Mouse (Mus musculus) kidney, embryonic 16.5 days (tissue): ENCODE results near the gene Pi16. TPM values are rescaled to one million over a fixed set of nuclear protein-coding genes. Genes with fewer than 3 reads are reported as not detected.

Source experiments
- ATAC-seq: fragments of 200-750 bp; cut with Nextera tagmentation; 2 replicates; pipeline ENCODE4 v1.8.0; 2017; ENCODE audit warnings: moderate TSS enrichment; ENCODE audit not compliant: low FRiP score, low TSS enrichment
- H3K27ac ChIP-seq: fragments of 300-500 bp; sonication (generic); 2 replicates; pipeline ENCODE4 v1.5.1; 2014; ENCODE audit warnings: low read length
- H3K27me3 ChIP-seq: fragments of 300-500 bp; sonication (generic); 2 replicates; pipeline ENCODE4 v1.6.1; 2014; ENCODE audit warnings: low read length, control low read depth, mixed read lengths; ENCODE audit not compliant: insufficient read depth
- H3K36me3 ChIP-seq: fragments of 300-500 bp; sonication (generic); 2 replicates; pipeline ENCODE4 v1.6.1; 2014; ENCODE audit warnings: low read length, control low read depth, mixed read lengths; ENCODE audit not compliant: insufficient read depth
- H3K4me1 ChIP-seq: fragments of 300-500 bp; sonication (generic); 2 replicates; pipeline ENCODE4 v1.6.1; 2014; ENCODE audit warnings: low read length, control low read depth, mixed read lengths; ENCODE audit not compliant: insufficient read depth
- H3K4me2 ChIP-seq: fragments of 300-500 bp; sonication (generic); replicated peaks from 2 replicates; pipeline ENCODE4 v1.6.1; 2014; ENCODE audit warnings: low read depth, low read length
- H3K4me3 ChIP-seq: fragments of 300-500 bp; sonication (generic); 2 replicates; pipeline ENCODE4 v1.5.1; 2014; ENCODE audit warnings: mild to moderate bottlenecking, low read length
- H3K9ac ChIP-seq: fragments of 300-500 bp; sonication (generic); replicated peaks from 2 replicates; pipeline ENCODE4 v1.6.1; 2014; ENCODE audit warnings: low read length
- H3K9me3 ChIP-seq: fragments of 300-500 bp; sonication (generic); 2 replicates; pipeline ENCODE4 v1.6.1; 2016; ENCODE audit warnings: low read length, control low read depth
- WGBS: fragments of 180-500 bp; shearing (Covaris S2); extraction: QIAGEN DNeasy Blood & Tissue Kit; methylation state at CpG from one replicate; pipeline ENCODE4 v1.1.7; 2014; 5-methylcytosine and 5-hydroxymethylcytosine counted together
- polyA plus RNA-seq: library from polyadenylated mRNA; unstranded; fragments of >200 nt; fragmentation: Nextera tagmentation; extraction: Ambion mirVana; gene quantifications from 2 replicates; pipeline ENCODE4 v1.2.1, GENCODE M21; 2015

Gene Pi16
- polyA plus RNA-seq, 1 experiment from 2014 or later: 3.1 TPM

GRCm38 (mm10) chr17:29302149-29302548 lies 15.3 kb upstream of the Pi16 start:
- Histone ChIP-seq H3K27me3 (no peaks in the 10 kb centered on the region), H3K4me1 (peaks cover 62% of the 10 kb centered on the region), H3K27ac (peak overlapping the region; percentile 70), H3K4me3 (no peak overlapping the region), H3K36me3 (peaks cover 17% of the 10 kb centered on the region), H3K4me2 (no peak overlapping the region), H3K9me3 (no peaks in the 10 kb centered on the region), H3K9ac (no peak overlapping the region)
- 29% methylated on average over 5 of the region's 5 CpGs for whole genome bisulfite sequencing
- ATAC-seq: 0 out of 2 replicates have a peak, but pooled peaks have one; percentile 19

GRCm38 (mm10) chr17:29303087-29303486 lies 14.4 kb upstream of the Pi16 start:
- Histone ChIP-seq H3K4me2 (no peak overlapping the region), H3K4me1 (peaks cover 55% of the 10 kb centered on the region), H3K27me3 (no peaks in the 10 kb centered on the region), H3K27ac (peak overlapping the region; percentile 70), H3K9me3 (no peaks in the 10 kb centered on the region), H3K9ac (peak overlapping the region; percentile 42), H3K36me3 (peaks cover 17% of the 10 kb centered on the region), H3K4me3 (no peak overlapping the region)
- no peak for ATAC-seq
- WGBS: 38% methylated on average over 3 of the region's 3 CpGs

GRCm38 (mm10) chr17:29303856-29304255 lies 13.6 kb upstream of the Pi16 start:
- H3K27ac ChIP-seq: peak overlapping the region; percentile 70; the same call in 1 of the 2 replicates

GRCm38 (mm10) chr17:29304376-29305057 lies 13.0 kb upstream of the Pi16 start:
- Histone ChIP-seq H3K4me2 (no peak overlapping the region), H3K27ac (no peak overlapping the region), H3K9me3 (no peaks in the 10 kb centered on the region), H3K27me3 (no peaks in the 10 kb centered on the region), H3K4me1 (peaks cover 52% of the 10 kb centered on the region), H3K9ac (no peak overlapping the region), H3K4me3 (no peak overlapping the region), H3K36me3 (peaks cover 15% of the 10 kb centered on the region)
- ATAC-seq: no peak
- 44% methylated on average over 13 of the region's 13 CpGs for WGBS

More at GRCm38 (mm10) chr17:29303856-29304255, 13.6 kb upstream of the Pi16 start:
- Histone ChIP-seq H3K4me3 (no peak overlapping the region), H3K9ac (no peak overlapping the region), H3K9me3 (no peaks in the 10 kb centered on the region), H3K36me3 (peaks cover 15% of the 10 kb centered on the region), H3K27me3 (no peaks in the 10 kb centered on the region), H3K4me1 (peaks cover 55% of the 10 kb centered on the region), H3K4me2 (no peak overlapping the region)
- 77% methylated on average over 3 of the region's 3 CpGs for WGBS
- no peak for ATAC-seq

GRCm38 (mm10) chr17:29305058-29305806 lies 12.2 kb upstream of the Pi16 start:
- no peak overlapping the region for H3K4me3 ChIP-seq
- ATAC-seq: no peak
- peaks cover 10% of the 10 kb centered on the region for H3K36me3 ChIP-seq
- 0 out of 2 replicates have a peak overlapping the region, but pooled peaks have one; percentile 28 for H3K27ac ChIP-seq
- 23% methylated on average over 15 of the region's 15 CpGs for WGBS
- H3K4me2 ChIP-seq: 0 out of 2 replicates have a peak overlapping the region, but pooled peaks have one; percentile 14
- H3K9me3 ChIP-seq: no peaks in the 10 kb centered on the region
- H3K9ac ChIP-seq: no peak overlapping the region
- peaks cover 45% of the 10 kb centered on the region for H3K4me1 ChIP-seq
- H3K27me3 ChIP-seq: no peaks in the 10 kb centered on the region

- Histone ChIP-seq H3K9me3 (no peaks in the 10 kb centered on the region), H3K4me3 (no peak overlapping the region), H3K36me3 (peaks cover 5% of the 10 kb centered on the region; the same call in 1 of the 2 replicates), H3K4me1 (peaks cover 45% of the 10 kb centered on the region), H3K4me2 (no peak overlapping the region), H3K27ac (0 out of 2 replicates have a peak overlapping the region, but pooled peaks have one; percentile 28), H3K9ac (no peak overlapping the region; the same call in 1 of the 2 replicates), H3K27me3 (no peaks in the 10 kb centered on the region)
- ATAC-seq: no peak
- WGBS: 63% methylated on average over 7 of the region's 7 CpGs
These were observed 11.6 kb upstream of the Pi16 start for GRCm38 (mm10) chr17:29305871-29306270.

- Histone ChIP-seq H3K27ac (no peak overlapping the region), H3K36me3 (no peaks in the 10 kb centered on the region; the same call in 1 of the 2 replicates), H3K27me3 (no peaks in the 10 kb centered on the region), H3K4me3 (no peak overlapping the region), H3K4me1 (peaks cover 11% of the 10 kb centered on the region), H3K4me2 (no peak overlapping the region), H3K9me3 (peaks cover 6% of the 10 kb centered on the region; the same call in 1 of the 2 replicates), H3K9ac (no peak overlapping the region)
- ATAC-seq: no peak
- WGBS: 61% methylated on average over 21 of the region's 21 CpGs
These were observed 7.3 kb upstream of the Pi16 start for GRCm38 (mm10) chr17:29310056-29310623.

GRCm38 (mm10) chr17:29311602-29312001 lies 5.9 kb upstream of the Pi16 start:
- H3K27me3 ChIP-seq: no peaks in the 10 kb centered on the region
- peaks cover 9% of the 10 kb centered on the region for H3K4me1 ChIP-seq
- no peak for ATAC-seq
- H3K4me3 ChIP-seq: no peak overlapping the region
- no peaks in the 10 kb centered on the region; the same call in 1 of the 2 replicates for H3K36me3 ChIP-seq
- no peak overlapping the region for H3K27ac ChIP-seq
- H3K4me2 ChIP-seq: no peak overlapping the region
- no peak overlapping the region for H3K9ac ChIP-seq
- WGBS: 91% methylated on average over 8 of the region's 8 CpGs
- H3K9me3 ChIP-seq: peaks cover 6% of the 10 kb centered on the region; the same call in 1 of the 2 replicates

GRCm38 (mm10) chr17:29312082-29312481 lies 5.4 kb upstream of the Pi16 start:
- Histone ChIP-seq H3K27me3 (no peaks in the 10 kb centered on the region), H3K36me3 (no peaks in the 10 kb centered on the region; the same call in 1 of the 2 replicates), H3K4me3 (no peak overlapping the region), H3K4me2 (no peak overlapping the region), H3K27ac (no peak overlapping the region), H3K9ac (no peak overlapping the region), H3K4me1 (peaks cover 9% of the 10 kb centered on the region), H3K9me3 (peaks cover 6% of the 10 kb centered on the region; the same call in 1 of the 2 replicates)
- no peak for ATAC-seq
- 95% methylated on average over 2 of the region's 2 CpGs for WGBS
